Mouse (Mus musculus): ENCODE measurements around the gene Tgfb1i1.

Gene Tgfb1i1

DNA sequence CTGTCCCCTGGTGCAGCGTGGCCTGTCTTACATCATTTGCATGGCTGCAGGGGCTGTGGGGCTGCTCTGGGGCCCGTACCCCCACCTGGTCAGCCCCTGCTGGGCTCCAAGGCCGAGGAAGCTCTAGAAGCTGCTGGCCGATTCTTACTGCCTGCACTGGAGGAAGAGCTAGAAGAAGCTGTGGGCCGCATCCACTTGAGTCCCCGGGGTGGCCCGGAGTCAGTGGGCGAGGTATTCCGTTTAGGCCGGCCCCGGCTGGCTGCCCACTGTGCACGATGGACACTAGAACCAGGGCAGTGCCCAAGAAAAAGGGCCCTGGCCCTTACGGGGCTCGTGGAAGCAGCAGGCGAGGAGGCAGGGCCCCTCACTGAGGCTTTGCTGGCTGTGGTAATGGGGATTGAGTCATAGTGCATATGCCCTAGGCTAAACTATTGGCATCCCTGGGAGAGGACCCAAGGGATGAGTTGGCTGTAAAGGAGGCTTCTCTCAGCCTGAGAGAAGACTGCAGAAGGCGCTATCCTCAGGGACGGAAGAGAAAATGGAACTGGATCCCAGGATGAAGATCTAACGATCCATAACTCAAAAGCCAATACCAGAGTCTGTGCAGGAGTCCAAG is 2.1 kb upstream of the Tgfb1i1 start:
- DNase-seq (ENCODE audit: low read depth, low spot score) = no peak

DNA sequence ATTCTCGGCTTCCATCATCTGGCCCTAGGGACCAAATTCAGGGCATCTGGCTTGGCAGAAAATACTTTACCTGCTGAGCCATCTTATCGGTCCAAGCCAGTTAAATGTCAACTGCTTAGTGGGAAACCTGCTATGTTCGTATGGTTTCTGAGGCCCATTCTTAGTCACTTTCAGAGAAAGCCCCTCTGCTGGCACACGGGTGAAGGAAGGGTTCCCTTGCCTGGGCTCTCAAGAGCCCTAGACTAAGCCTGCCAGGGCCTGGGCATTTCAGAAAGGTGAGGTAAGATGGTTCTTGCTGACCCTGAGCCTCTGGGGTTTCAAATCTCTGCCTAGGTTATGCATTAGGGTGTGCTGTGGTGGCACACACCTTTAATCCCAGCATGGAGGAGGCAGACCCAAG is 1.1 kb upstream of the Tgfb1i1 start:
- no peak for DNase-seq (ENCODE audit: low read depth, low spot score)

DNA sequence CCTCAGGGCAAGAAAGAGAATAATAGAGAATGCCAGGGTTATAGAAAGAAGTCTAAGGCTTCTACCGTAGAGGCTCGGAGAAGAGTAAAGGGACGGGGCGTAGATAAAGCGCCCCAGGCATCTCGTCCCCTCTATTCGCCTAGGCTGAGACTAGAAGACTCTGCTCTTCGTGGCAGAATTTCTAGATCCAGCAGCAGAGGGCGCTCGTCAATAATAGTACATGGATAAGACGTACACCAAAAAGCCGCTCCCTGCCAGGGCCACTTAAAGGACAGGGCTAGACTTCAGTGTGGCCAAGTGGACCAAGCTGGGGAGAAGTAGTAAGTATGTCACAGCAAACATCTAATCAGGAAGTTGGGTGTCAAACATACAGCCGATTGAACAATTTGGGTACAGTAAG is 831 bp downstream of the Tgfb1i1 start:
- peak; percentile 61 for DNase-seq (ENCODE audit: low read depth, low spot score)

DNA sequence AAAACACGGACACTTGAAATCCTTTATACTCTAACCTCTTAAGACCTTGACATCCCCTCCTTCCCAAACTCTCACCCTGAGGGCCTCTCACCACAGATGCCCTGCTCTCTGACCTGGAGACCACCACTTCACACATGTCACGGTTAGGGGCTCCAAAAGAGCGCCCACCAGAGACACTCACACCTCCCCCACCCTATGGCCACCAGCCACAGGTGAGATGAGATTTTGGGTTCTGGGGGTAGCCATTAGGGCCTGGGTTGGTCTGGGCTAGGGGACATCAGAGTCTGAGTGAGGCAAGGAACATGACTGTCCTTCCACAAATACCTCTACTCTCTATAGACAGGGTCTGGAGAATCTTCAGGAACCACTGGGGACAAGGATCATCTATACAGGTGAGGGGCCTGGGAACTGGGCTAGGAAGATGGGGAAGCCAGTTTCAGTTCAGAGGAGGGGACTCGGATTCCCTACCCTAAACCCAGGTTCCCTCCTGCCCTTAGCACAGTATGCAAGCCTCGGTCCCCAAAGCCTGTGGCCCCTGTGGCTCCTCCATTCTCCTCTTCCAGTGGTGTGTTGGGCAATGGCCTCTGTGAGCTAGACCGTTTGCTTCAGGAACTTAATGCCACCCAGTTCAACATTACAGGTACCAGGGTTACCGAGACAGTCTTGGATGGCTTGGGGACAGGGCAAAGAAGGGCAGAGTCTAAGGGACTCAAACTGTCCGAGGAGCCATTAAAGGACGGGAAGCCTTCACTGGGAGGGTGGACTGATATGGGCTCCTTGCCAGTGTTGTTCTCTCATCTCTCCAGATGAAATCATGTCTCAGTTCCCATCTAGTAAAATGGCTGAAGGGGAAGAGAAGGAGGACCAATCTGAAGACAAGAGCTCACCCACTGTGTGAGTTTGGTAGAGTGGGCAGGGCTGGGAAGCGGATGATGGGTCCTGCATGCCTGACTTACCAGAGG is 1.8 kb downstream of the Tgfb1i1 start:
- DNase-seq (ENCODE audit: low read depth, low spot score) = no peak

DNA sequence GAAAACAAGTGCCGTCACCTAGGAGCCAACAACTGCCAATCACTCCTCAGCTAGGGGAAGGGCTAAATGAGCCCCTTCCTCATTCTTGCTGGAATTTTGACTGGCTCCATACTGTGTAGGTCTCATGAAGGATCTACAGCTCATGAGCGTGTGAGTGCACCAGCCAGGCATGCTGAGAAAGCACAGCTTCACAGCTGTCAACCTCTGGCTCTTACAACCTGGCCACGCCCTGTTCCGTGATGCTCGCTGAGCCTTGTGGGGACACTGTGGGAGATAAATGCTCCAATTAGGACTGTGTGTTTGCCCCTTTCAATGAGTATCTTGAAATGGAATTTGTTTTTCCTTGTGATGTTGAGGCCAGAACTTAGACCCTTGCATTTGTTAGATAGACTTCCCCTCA is 3.4 kb downstream of the Tgfb1i1 start:
- DNase-seq (ENCODE audit: low read depth, low spot score) = no peak

GRCm38 (mm10) chr7:128251946-128252345 is 5.3 kb downstream of the Tgfb1i1 start:
- DNase-seq (ENCODE audit: low read depth, low spot score) = no peak

GRCm38 (mm10) chr7:128252609-128253008 is 6.0 kb downstream of the Tgfb1i1 start:
- DNase-seq (ENCODE audit: low read depth, low spot score) = no peak

DNA sequence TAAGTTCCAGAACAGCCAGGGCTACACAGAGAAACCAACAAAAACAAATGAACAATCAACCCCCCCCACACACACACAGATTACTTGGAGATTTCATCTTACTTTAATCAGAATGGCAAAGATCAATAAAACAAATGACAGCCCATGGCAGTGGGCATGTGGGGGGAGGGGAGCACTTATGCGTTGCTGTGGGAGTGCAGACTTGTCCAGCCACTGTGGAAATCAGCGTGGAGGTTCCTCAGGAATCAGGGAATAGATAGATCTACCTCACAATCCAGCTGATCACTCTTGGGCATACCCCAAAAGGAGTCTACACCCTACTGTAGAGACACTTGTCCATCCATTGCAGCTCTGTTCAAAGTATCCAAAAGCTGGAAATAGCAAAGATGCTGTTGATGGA is 8.4 kb downstream of the Tgfb1i1 start:
- DNase-seq (ENCODE audit: low read depth, low spot score) = no peak

GRCm38 (mm10) chr7:128255757-128256156 is 9.1 kb downstream of the Tgfb1i1 start:
- no peak for DNase-seq (ENCODE audit: low read depth, low spot score)

DNA sequence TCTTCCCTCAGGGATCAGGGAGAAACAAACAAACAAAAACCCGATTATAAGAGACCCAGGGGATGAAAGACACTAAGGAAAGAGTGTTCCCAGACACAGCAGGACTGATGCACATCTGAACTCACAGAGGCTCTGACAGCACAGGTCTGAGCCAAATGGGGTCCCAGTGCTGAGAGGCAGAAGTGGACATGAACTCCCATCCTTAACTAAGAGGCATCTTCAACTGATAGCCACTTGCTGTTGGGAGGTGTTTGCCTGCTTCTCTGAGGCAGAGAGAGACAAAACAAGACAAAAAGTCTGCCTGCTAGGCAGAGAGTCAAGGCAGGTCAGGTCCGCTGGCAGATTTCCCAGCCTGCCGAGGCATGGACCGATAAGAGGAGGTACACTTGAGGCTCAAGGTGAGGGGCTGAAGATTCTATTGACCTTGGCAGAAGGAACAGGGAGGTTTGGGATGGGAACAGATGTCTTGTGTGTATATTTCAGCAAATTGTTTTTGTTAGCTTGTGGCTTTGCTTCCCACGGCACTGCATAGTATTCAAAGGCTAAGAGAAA is 10.2 kb downstream of the Tgfb1i1 start:
- no peak for DNase-seq (ENCODE audit: low read depth, low spot score)

DNA sequence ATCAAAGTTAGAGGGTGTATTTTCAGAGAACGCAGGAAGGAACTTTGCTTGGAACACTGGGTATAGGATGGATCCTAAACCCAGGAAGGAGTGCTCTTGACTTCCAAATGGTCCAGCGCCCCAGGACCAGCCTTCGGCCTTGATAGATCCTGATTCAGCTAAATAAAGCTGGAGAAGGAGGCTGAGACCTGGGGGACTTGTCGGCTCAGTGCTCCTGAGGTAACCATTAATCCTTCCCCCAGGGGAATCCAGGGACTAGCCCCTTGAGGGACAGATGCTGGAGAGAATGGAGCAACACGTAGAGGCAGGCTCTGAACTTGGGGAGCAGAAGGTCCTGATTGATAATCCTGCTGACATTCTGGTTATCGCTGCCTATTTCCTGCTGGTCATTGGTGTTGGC is 18.8 kb downstream of the Tgfb1i1 start, which contains the start of gene Slc5a2:
Gene Slc5a2 (plus strand): TSS at position 247 of the 400 bp plus-strand sequence.
- no peak for DNase-seq (ENCODE audit: low read depth, low spot score)

GRCm38 (mm10) chr7:128266056-128266455 is 19.4 kb downstream of the Tgfb1i1 start:
- DNase-seq (ENCODE audit: low read depth, low spot score) = no peak

- DNase-seq (ENCODE audit: low read depth, low spot score) = no peak
Measured at GRCm38 (mm10) chr7:128267391-128267790, 20.8 kb downstream of the Tgfb1i1 start.

GRCm38 (mm10) chr7:128267813-128268212 is 21.2 kb downstream of the Tgfb1i1 start:
- DNase-seq (ENCODE audit: low read depth, low spot score) = no peak

DNA sequence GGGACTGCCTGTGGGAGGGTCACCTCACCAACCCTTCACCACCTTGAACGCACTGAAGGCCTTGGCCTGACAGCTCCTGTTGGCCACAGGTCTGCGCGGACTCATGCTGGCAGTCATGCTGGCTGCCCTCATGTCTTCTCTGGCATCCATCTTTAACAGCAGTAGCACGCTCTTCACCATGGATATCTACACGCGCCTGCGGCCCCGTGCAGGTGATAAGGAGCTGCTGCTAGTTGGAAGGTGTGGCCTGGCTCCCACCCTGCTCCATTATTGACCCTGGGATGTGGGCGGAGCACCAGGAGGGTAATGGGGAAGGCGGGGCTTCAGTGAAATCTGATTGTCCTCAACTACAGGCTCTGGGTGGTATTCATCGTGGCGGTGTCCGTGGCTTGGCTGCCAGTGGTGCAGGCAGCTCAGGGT is 23.8 kb downstream of the Tgfb1i1 start:
- no peak for DNase-seq (ENCODE audit: low read depth, low spot score)

DNA sequence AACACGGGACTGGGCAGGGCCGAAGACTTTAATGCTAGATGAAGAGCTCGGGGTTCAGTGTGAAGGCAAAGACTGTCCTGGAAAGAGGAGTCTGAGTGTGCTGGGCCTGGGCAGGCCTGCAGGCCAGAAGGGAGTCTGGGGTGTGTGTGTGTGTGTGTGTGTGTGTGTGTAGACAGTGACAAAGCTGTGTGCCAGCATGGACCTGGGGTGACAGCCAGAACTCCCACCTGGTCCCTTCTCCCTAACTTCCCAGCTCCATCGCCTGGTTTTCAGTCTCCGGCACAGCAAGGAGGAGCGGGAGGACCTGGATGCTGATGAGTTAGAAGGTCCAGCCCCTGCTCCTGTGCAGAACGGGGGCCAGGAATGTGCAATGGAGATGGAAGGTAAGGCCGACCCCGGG is 24.9 kb downstream of the Tgfb1i1 start:
- DNase-seq (ENCODE audit: low read depth, low spot score) = no peak

DNA sequence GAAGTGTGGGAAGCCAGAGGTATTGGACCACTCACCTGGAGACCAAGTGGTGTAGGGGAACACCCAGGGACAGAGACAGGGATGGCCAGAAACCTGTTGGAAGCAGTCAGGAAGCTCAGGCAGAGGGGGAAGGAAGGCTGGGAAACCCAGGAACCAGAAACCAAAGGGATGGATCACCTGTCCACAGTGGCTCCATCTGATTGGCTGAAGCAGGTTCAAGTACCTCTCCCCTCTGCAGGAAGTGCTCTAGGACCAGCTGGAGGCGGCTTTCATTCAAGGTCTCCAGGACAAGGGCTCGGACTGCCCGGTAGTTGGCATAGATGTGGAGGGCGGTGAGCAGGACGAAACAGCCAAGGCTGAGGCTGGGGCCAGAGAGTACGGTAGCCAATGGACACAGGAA is 29.4 kb downstream of the Tgfb1i1 start:
- DNase-seq (ENCODE audit: low read depth, low spot score) = no peak

DNA sequence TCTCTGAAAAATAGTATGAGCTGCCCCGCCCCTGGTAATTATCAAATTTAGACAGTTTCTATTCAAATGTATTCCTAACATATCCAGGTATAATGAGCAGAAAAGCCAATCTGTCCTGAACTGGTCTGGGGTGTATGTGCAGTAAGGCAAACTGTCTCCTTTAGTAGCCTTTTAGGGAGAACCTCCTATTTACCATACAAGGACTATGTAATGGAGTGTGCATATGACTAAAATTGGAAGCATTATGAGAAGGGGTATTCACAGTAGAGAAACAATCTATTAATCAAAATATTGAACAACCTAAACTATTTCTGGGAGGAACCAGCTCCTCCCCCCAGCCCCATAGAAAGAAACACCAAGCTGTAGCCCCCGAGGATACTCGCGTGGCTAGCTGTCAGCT is 33.1 kb downstream of the Tgfb1i1 start:
- DNase-seq (ENCODE audit: low read depth, low spot score) = no peak

- DNase-seq (ENCODE audit: low read depth, low spot score) = no peak
Measured at GRCm38 (mm10) chr7:128281765-128282164, 35.2 kb downstream of the Tgfb1i1 start.

DNA sequence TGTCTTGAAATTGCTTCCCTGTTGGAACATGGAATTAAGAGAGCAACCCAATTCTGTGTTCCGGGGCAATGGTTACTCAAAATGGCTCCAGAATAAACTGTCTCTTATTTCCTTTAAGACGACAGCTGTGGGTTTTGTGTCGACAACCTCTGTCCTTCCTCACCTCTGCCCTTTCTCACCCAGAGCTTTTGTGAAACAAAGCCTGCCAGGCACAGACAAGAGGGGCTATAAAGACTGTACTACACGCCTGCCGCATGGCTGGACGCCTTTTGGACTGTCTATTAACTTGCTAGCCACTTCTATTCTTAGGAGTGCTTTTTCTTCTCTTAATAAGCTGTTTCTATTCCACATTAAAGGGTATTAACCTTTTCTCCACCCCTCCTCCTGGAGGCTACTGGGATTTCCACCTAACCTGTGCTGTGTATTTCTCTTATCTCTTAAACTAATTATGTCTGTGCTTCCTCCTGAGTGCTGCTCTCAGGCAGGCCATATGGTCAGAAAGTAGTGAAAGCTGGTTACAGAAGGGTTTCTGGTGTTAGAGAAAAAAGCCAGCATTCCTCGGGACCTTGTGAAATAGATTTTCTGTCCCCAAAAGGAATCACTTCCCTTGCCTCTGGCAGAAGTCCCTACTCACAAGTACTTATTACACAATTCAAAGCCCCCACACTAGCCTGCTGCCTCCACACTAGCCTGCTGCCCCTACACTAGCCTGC is 36.1 kb downstream of the Tgfb1i1 start:
- no peak for DNase-seq (ENCODE audit: low read depth, low spot score)

- no peak for DNase-seq (ENCODE audit: low read depth, low spot score)
Measured at GRCm38 (mm10) chr7:128284047-128284446, 37.4 kb downstream of the Tgfb1i1 start.

- DNase-seq (ENCODE audit: low read depth, low spot score) = no peak
Measured at GRCm38 (mm10) chr7:128285060-128285459, 38.4 kb downstream of the Tgfb1i1 start.
